Mouse (Mus musculus) liver, embryonic 16.5 days (tissue): ENCODE data around the gene Smco4. TPM values are rescaled to one million over a fixed set of nuclear protein-coding genes. Genes with fewer than 3 reads are reported as not detected.
A peak's percentile ranks its signal among the peaks of the same experiment; 100 is the strongest.
"Not testable (repeated sequence)": the region's sequence is repeated elsewhere in the genome, so short reads cannot be mapped to it uniquely, and the experiment has no call there.

Experiments
- ATAC-seq: fragments of 200-750 bp; cut with Nextera tagmentation; 2 replicates; pipeline ENCODE4 v1.8.0; 2017; ENCODE audit warnings: low read depth, mild to moderate bottlenecking, moderate number of reproducible peaks, moderate library complexity
- H3K27ac ChIP-seq: fragments of 300-500 bp; sonication (generic); 2 replicates; pipeline ENCODE4 v1.5.1; 2014; ENCODE audit warnings: mild to moderate bottlenecking, low read length
- H3K27me3 ChIP-seq: fragments of 300-500 bp; sonication (generic); 2 replicates; pipeline ENCODE4 v1.6.1; 2014; ENCODE audit warnings: low read depth, low read length, mixed read lengths; ENCODE audit not compliant: control insufficient read depth, insufficient read depth
- H3K36me3 ChIP-seq: fragments of 300-500 bp; sonication (generic); 2 replicates; pipeline ENCODE4 v1.6.1; 2014; ENCODE audit warnings: mild to moderate bottlenecking; ENCODE audit not compliant: control insufficient read depth, insufficient read depth
- H3K4me1 ChIP-seq: fragments of 300-500 bp; sonication (generic); 2 replicates; pipeline ENCODE4 v1.6.1; 2014; ENCODE audit warnings: low read depth, low read length, mixed read lengths; ENCODE audit not compliant: control insufficient read depth
- H3K4me2 ChIP-seq: fragments of 300-500 bp; sonication (generic); 2 replicates; pipeline ENCODE4 v1.6.1; 2014; ENCODE audit warnings: low read depth, low read length, mixed read lengths
- H3K4me3 ChIP-seq: fragments of 300-500 bp; sonication (generic); 2 replicates; pipeline ENCODE4 v1.5.1; 2014; ENCODE audit warnings: low read depth, mild to moderate bottlenecking, low read length
- H3K9ac ChIP-seq: fragments of 300-500 bp; sonication (generic); 2 replicates; pipeline ENCODE4 v1.6.1; 2014; ENCODE audit warnings: low read depth, low read length
- H3K9me3 ChIP-seq: fragments of 300-500 bp; sonication (generic); replicated peaks from 2 replicates; pipeline ENCODE4 v1.6.1; 2016; ENCODE audit warnings: low read length; ENCODE audit not compliant: control insufficient read depth
- WGBS: fragments of 180-500 bp; shearing (Covaris S2); extraction: QIAGEN DNeasy Blood & Tissue Kit; methylation state at CpG from one replicate; pipeline ENCODE4 v1.1.7; 2014; ENCODE audit not compliant: insufficient replicate concordance; 5-methylcytosine and 5-hydroxymethylcytosine counted together
- polyA plus RNA-seq: library from polyadenylated mRNA; unstranded; fragments of >200 nt; fragmentation: Nextera tagmentation; extraction: Ambion mirVana; gene quantifications from 2 replicates; pipeline ENCODE4 v1.2.1, GENCODE M21; 2015

Gene Smco4
- polyA plus RNA-seq, 1 experiment from 2014 or later: 0.83 TPM

- 66% methylated on average over 8 of the region's 8 CpGs for WGBS
Observed at GRCm38 (mm10) chr9:15490331-15491100, 2.7 kb upstream of the Smco4 start.

GRCm38 (mm10) chr9:15491686-15492085 is 1.5 kb upstream of the Smco4 start:
- no peaks in the 10 kb centered on the region; the same call in 1 of the 2 replicates for H3K27me3 ChIP-seq
- ATAC-seq: no peak
- no peak overlapping the region for H3K4me3 ChIP-seq
- H3K9me3 ChIP-seq: no peaks in the 10 kb centered on the region
- H3K9ac ChIP-seq: no peak overlapping the region
- H3K4me1 ChIP-seq: peaks cover 9% of the 10 kb centered on the region
- no peaks in the 10 kb centered on the region for H3K36me3 ChIP-seq
- H3K27ac ChIP-seq: no peak overlapping the region
- no peak overlapping the region for H3K4me2 ChIP-seq
- WGBS: 68% methylated on average over 4 of the region's 4 CpGs

More at GRCm38 (mm10) chr9:15490331-15491100, 2.7 kb upstream of the Smco4 start:
- Histone ChIP-seq H3K36me3 (no peaks in the 10 kb centered on the region), H3K4me3 (no peak overlapping the region), H3K9ac (no peak overlapping the region), H3K27me3 (no peaks in the 10 kb centered on the region; the same call in 1 of the 2 replicates), H3K4me1 (peaks cover 9% of the 10 kb centered on the region), H3K4me2 (no peak overlapping the region), H3K9me3 (no peaks in the 10 kb centered on the region), H3K27ac (no peak overlapping the region)
- no peak for ATAC-seq

- H3K27ac ChIP-seq: no peak overlapping the region
- no peaks in the 10 kb centered on the region for H3K9me3 ChIP-seq
- no peak overlapping the region for H3K9ac ChIP-seq
- no peak overlapping the region for H3K4me3 ChIP-seq
- H3K36me3 ChIP-seq: no peaks in the 10 kb centered on the region
- H3K4me2 ChIP-seq: no peak overlapping the region
- H3K4me1 ChIP-seq: peaks cover 9% of the 10 kb centered on the region
- WGBS: 74% methylated on average over 9 of the region's 9 CpGs
- H3K27me3 ChIP-seq: no peaks in the 10 kb centered on the region; the same call in 1 of the 2 replicates
- no peak for ATAC-seq
Observed at GRCm38 (mm10) chr9:15492401-15492800, 831 bp upstream of the Smco4 start.

- Histone ChIP-seq H3K4me2 (peak overlapping the region; percentile 77), H3K27me3 (no peaks in the 10 kb centered on the region; the same call in 1 of the 2 replicates), H3K9me3 (no peaks in the 10 kb centered on the region)
Observed at GRCm38 (mm10) chr9:15493925-15494558, 810 bp downstream of the Smco4 start.

GRCm38 (mm10) chr9:15495281-15495680 is 2.0 kb downstream of the Smco4 start:
- 72% methylated on average over 2 of the region's 2 CpGs for WGBS
- H3K4me3 ChIP-seq: not testable (repeated sequence)

More at GRCm38 (mm10) chr9:15493925-15494558, 810 bp downstream of the Smco4 start:
- H3K4me1 ChIP-seq: peaks cover 14% of the 10 kb centered on the region
- peak overlapping the region; percentile 76 for H3K9ac ChIP-seq
- H3K36me3 ChIP-seq: no peaks in the 10 kb centered on the region
- peak overlapping the region; percentile 69 for H3K4me3 ChIP-seq
- peak; percentile 51 for ATAC-seq
- WGBS: 3% methylated on average over 34 of the region's 37 CpGs
- peak overlapping the region; percentile 41 for H3K27ac ChIP-seq

GRCm38 (mm10) chr9:15495921-15496577 is 2.8 kb downstream of the Smco4 start:
- ATAC-seq: no peak
- H3K4me2 ChIP-seq: no peak overlapping the region
- WGBS: 61% methylated on average over 8 of the region's 8 CpGs
- H3K4me1 ChIP-seq: peaks cover 14% of the 10 kb centered on the region
- no peaks in the 10 kb centered on the region for H3K9me3 ChIP-seq
- H3K27me3 ChIP-seq: no peaks in the 10 kb centered on the region; the same call in 1 of the 2 replicates
- no peaks in the 10 kb centered on the region for H3K36me3 ChIP-seq
- no peak overlapping the region for H3K9ac ChIP-seq
- H3K4me3 ChIP-seq: no peak overlapping the region
- no peak overlapping the region for H3K27ac ChIP-seq

More at GRCm38 (mm10) chr9:15495281-15495680, 2.0 kb downstream of the Smco4 start:
- H3K27ac ChIP-seq, H3K9ac ChIP-seq, H3K27me3 ChIP-seq, ATAC-seq, H3K4me2 ChIP-seq, H3K36me3 ChIP-seq, H3K9me3 ChIP-seq: not testable (repeated sequence)
- peaks cover 14% of the 10 kb centered on the region for H3K4me1 ChIP-seq

- H3K36me3 ChIP-seq: no peaks in the 10 kb centered on the region
- H3K4me2 ChIP-seq: no peak overlapping the region
- ATAC-seq: no peak
- no peak overlapping the region for H3K4me3 ChIP-seq
- 68% methylated on average over 5 of the region's 5 CpGs for WGBS
- no peaks in the 10 kb centered on the region for H3K27me3 ChIP-seq
- no peak overlapping the region for H3K9ac ChIP-seq
- no peaks in the 10 kb centered on the region for H3K9me3 ChIP-seq
- peaks cover 21% of the 10 kb centered on the region for H3K4me1 ChIP-seq
- no peak overlapping the region for H3K27ac ChIP-seq
Observed at GRCm38 (mm10) chr9:15500025-15500424, 6.8 kb downstream of the Smco4 start.

GRCm38 (mm10) chr9:15501319-15502256 is 8.4 kb downstream of the Smco4 start:
- H3K4me1 ChIP-seq: peaks cover 23% of the 10 kb centered on the region
- no peak overlapping the region for H3K27ac ChIP-seq
- no peak overlapping the region for H3K4me3 ChIP-seq
- H3K4me2 ChIP-seq: no peak overlapping the region
- no peak for ATAC-seq
- no peaks in the 10 kb centered on the region for H3K27me3 ChIP-seq
- no peaks in the 10 kb centered on the region for H3K9me3 ChIP-seq
- WGBS: 71% methylated on average over 19 of the region's 19 CpGs
- no peak overlapping the region for H3K9ac ChIP-seq
- H3K36me3 ChIP-seq: no peaks in the 10 kb centered on the region
